Mouse (Mus musculus) testis, postnatal 10 days (tissue): ENCODE results near the gene Rabif.
A peak's percentile ranks its signal among the peaks of the same experiment; 100 is the strongest.

Experiments
- DNase-seq: peaks from one replicate; pipeline ENCODE4 v3.0.0; 2021; ENCODE audit warnings: low spot score

The Rabif gene

GRCm38 (mm10) chr1:134555240-134555870 is 60.9 kb downstream of the Rabif start:
- peak; percentile 56 for DNase-seq

DNA sequence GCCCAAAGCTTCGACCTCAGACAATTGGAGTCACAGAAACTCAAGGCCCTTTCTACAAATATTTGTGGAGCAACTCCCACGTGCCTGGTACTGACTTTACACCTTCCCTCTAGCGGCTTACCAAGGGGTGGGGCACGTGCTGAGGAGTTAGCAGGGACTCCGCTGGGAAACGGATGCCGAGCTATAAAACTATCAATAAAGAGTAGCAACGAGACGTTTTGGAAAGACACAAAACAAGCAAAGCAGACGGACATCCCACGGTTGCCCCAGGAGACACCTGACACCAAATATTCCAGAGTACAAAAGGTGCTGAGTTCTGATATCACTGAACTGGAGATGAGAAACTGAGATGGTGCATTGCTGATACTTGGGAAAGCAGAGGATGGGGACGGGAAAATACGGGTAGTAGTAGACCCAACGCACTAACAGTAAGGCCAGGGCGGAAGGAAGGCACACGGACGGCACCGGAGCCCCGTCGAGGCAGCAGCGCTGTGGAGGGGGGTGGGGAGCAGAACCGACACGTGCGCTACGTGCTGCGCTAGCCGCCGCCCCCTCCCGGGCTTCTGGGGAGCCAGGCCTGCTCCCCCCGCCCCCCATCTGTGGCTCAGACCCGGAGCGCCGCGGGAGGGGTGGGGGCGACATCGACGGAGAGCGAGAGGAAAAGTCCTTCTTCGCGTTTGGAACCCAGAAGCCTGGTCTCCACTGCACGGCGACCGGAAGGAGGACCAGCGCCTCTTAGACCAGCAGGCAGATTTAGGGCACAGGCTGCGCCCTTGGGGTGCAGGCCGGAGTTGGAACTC is 61.6 kb downstream of the Rabif start:
- peak; percentile 86 for DNase-seq

GRCm38 (mm10) chr1:134556671-134557218 is 62.3 kb downstream of the Rabif start:
- peak; percentile 97 for DNase-seq
